Mouse (Mus musculus): ENCODE measurements around the gene Hmgcs2.

- no peak for TF ChIP-seq CTCF (IDR thresholded peaks at IDR 0.05; ENCODE audit: borderline replicate concordance, control insufficient read depth, extremely low read depth, insufficient read depth, low read length, poor library complexity)
- TF ChIP-seq POLR2A (IDR thresholded peaks at IDR 0.05; ENCODE audit: control insufficient read depth, extremely low read depth, insufficient read depth, low read length, poor library complexity): no peak
These were observed 30.2 kb downstream of the Hmgcs2 start for GRCm38 (mm10) chr3:98310456-98310855.
